Mouse (Mus musculus) Muller cell, postnatal 12 days (primary cell): Measurements from ENCODE around the gene Rbm33.

Source experiments
- DNase-seq: peaks from one replicate; pipeline ENCODE4 v3.0.0-alpha.2; 2015; ENCODE audit errors: inconsistent ontology term

The Rbm33 gene

GRCm38 (mm10) chr5:28316722-28317245 is at the start of gene Rbm33:
TSS of gene Rbm33 (plus strand) at chr5:28317121.
- peak; percentile 92 for DNase-seq

DNA sequence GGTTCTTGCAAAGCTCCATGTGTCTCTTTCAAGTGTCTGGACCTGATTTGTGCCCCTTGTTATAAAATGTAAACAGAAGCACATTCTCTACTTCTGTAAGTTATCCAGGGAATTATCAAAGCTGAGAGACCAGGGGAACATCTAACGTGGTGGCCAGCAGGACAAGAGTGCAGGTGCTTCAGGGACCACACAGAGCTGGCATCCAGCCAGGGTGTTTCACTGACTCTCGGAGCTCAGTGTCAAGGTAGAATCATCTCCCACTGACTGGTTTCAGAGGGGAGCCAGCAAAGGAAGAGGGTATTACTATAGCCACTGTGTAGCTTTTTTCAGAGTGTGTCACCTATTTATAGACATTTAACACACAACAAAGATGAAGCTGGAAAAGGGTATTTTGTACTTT is 49.3 kb upstream of the Rbm33 start:
- DNase-seq = no peak

DNA sequence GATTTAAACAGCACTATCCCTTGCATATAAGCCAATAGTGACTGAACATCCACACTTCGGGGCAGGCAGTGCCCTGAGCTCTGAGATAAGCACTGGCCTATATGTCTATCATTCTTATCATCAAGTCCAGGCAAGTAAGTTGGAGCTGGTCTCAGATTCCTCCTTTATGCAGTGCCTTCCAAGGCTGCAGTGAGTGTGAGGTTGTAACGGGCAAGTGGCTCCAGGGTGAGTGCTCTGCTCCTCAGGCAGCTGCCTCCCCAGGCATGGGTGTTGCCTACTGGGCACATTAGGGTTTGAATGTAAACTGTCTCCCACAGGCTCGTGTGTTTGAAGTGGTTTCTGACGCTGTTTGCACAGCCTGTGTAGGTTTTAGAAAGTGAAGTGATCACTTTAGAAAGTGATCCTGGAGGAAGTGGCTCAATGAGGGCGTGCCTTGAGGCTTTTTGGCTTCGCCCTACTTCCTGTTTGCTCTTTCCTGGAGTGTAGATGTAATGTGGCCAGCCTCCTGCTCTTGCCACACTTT is 47.4 kb upstream of the Rbm33 start:
- no peak for DNase-seq

- peak; percentile 6 for DNase-seq
Measured at GRCm38 (mm10) chr5:28272836-28273235, 44.1 kb upstream of the Rbm33 start.

- no peak for DNase-seq
Measured at GRCm38 (mm10) chr5:28277279-28277678, 39.6 kb upstream of the Rbm33 start.

DNA sequence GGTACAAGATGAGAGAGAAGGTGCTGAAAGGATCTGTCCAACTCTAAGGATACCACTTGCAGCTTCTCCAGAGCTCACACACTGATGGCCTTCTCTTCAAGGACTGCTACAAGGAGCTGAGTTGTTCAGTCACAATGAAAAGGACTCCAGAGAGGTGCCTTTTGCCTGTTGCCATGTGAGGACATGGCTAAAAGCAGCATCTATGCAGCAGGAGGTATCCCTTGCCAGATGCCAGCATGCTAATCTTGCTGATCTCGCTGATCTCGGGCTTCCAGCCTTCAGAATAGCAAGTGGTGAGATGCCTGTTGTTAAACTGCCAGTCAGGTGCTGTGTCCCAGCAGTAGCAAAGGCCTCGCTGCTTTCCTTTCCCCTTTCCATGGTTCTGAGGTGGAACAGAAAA is 27.8 kb upstream of the Rbm33 start:
- DNase-seq = no peak

DNA sequence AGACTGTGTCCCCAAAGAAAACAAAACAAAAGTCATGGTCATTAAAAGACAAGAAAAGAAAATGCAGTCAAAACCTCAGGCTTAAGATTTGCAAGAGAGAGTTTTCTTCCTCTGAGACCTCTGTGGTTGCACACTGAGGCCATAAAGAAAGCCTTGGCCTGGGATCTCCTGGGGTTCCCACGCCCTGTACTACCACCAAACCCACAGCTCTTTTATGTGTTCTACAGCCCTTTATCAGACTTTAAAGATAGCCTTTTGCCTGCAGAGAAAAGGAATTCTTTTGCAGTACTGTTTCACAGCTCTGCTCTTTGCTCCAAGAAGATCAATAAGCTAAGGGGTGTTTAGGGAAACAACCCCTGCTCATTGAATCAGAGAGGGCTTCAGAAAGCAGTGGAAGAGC is 26.3 kb upstream of the Rbm33 start:
- DNase-seq = no peak

DNA sequence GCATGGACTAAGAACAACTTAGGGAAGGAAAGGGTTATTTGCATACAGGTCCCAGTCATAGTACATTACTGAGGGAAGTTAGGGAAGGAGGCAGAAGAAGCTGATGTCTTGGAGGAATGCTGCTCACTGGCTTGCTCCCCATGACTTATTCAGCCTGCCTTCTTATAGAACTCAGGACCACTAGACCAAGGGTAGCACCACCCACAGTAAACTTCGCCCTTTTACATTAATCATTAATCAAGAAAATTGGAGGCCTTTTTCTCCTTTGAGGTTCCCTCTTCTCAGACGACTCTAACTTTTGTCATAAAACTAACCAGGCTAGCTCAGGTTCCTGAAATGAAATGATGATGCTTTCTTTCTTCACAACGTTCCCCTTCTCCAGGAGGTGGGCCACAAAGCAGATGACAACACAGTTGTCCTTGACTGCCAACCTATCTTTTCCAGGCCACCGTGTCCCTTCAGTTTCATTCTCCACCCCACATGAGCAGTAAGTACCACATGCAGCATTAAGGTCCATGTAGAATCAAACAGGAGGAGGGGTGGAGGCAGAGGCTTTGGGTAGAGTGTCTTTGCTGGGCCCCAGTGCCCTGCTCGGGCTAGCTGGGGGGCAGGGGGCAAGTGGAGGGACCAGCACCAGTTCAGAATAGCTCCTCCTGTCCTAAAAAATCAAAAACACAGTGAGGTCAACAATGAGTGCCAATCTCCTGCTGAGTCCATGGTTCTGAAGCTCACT is 25.6 kb upstream of the Rbm33 start:
- no peak for DNase-seq

- no peak for DNase-seq
Measured at GRCm38 (mm10) chr5:28292281-28292680, 24.6 kb upstream of the Rbm33 start.

GRCm38 (mm10) chr5:28293990-28294389 is 22.9 kb upstream of the Rbm33 start:
- DNase-seq = peak; percentile 36

GRCm38 (mm10) chr5:28298161-28298560 is 18.8 kb upstream of the Rbm33 start:
- no peak for DNase-seq

- DNase-seq = no peak
Measured at GRCm38 (mm10) chr5:28298693-28299092, 18.2 kb upstream of the Rbm33 start.

- no peak for DNase-seq
Measured at GRCm38 (mm10) chr5:28299346-28299745, 17.6 kb upstream of the Rbm33 start.

DNA sequence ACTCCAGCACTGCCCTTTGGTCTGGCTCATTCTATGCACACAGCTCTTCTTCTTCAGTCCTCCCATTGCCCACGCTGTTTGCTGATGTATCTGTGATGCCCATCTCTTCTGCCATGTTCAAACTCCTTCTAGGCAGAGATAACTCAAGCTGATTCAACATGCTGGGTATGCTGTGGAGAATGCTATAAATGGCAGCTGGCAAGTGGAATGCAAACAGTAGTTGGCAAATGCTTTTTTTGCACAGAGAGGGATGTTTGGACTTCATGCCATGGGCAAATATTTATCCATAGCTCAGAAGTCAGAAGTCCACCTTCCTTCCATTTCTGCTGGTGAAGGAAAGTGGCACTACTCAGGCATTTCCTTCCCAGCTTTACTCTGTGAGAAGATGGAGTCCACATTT is 14.2 kb upstream of the Rbm33 start:
- no peak for DNase-seq

GRCm38 (mm10) chr5:28304551-28304950 is 12.4 kb upstream of the Rbm33 start:
- DNase-seq = no peak

- no peak for DNase-seq
Measured at GRCm38 (mm10) chr5:28315526-28315925, 1.4 kb upstream of the Rbm33 start.

- DNase-seq = peak; percentile 12
Measured at GRCm38 (mm10) chr5:28316151-28316721, 685 bp upstream of the Rbm33 start.

GRCm38 (mm10) chr5:28317253-28317916 is 464 bp downstream of the Rbm33 start:
- DNase-seq = no peak

GRCm38 (mm10) chr5:28317917-28318267 is 971 bp downstream of the Rbm33 start:
- DNase-seq = peak; percentile 14

- DNase-seq = no peak
Measured at GRCm38 (mm10) chr5:28318671-28319070, 1.8 kb downstream of the Rbm33 start.

GRCm38 (mm10) chr5:28321769-28322168 is 4.8 kb downstream of the Rbm33 start:
- DNase-seq = no peak

DNA sequence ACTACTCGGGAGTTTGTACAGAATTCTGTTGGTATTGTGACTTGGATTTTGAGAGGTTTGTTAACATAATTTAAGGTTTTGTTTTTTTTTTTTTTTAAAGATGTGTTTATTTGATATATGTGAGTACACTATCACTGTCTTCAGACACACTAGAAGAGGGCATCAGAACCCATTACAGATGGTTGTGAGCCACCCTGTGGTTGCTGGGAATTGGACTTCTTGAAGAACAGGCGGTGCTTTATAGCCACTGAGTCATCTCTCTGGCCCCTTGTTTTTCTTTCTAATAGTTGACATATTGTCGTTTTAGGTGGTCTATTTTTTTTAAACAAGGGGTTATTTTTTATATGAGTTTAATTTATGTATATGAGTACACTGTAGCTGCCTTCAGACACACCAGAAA is 5.3 kb downstream of the Rbm33 start:
- DNase-seq = no peak

GRCm38 (mm10) chr5:28323822-28324221 is 6.9 kb downstream of the Rbm33 start:
- no peak for DNase-seq
